Mouse (Mus musculus): Measurements from ENCODE around the gene Ezh1.
A peak's percentile ranks its signal among the peaks of the same experiment; 100 is the strongest.

Gene Ezh1

DNA sequence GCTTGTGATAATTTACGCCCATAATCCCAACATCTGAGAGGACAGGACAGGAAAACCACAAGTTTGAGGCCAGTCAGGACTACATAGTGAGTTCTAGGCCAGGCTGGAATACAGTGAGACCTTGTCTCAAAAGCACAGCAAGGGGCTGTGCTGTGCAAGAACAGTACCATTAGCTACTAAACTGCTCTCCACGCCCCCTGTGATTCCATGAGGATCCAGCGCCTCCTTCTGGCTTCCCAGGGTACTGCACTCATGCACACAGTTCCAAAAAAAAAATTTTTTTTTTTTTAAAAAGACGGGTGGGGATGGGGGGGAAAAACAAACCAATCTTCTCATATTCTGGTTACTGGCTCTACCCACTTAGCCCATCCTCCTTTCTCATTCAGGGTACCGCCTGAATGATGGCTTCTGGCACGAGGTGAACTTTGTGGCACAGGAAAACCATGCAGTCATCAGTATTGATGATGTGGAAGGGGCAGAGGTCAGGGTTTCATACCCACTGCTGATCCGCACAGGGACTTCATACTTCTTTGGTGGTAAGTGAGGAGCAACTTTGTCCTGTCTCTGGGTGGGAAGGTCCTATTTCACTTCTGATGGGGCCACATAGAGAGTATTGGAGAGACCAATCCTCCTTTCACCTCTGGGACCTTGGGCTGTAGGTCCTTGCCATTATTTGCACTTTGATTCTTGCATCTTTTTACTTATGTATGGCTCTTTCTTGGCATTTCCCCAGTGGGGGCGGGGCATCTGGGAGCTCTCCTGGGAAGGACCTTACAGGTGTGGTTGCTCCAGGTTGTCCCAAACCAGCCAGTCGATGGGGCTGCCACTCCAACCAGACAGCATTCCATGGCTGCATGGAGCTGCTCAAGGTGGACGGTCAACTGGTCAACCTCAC, 45.2 kb downstream of the Ezh1 start:
- DNase-seq (ENCODE audit: low read depth), result peak; percentile 71

DNA sequence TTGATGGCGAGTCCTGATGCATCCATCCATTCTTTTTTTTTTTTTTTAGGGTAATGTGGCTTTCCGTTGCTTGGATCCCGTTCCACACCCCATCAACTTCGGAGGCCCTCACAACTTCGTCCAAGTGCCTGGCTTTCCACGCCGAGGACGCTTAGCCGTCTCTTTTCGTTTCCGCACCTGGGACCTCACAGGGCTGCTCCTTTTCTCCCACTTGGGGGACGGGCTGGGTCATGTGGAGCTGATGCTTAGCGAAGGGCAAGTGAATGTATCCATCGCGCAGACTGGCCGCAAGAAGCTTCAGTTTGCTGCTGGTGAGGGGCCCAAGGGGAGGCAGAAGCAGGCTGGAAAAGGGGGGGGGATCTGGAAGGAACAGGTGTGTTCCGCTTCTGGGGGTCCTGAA, 46.0 kb downstream of the Ezh1 start:
- DNase-seq (ENCODE audit: low read depth), result no peak

DNA sequence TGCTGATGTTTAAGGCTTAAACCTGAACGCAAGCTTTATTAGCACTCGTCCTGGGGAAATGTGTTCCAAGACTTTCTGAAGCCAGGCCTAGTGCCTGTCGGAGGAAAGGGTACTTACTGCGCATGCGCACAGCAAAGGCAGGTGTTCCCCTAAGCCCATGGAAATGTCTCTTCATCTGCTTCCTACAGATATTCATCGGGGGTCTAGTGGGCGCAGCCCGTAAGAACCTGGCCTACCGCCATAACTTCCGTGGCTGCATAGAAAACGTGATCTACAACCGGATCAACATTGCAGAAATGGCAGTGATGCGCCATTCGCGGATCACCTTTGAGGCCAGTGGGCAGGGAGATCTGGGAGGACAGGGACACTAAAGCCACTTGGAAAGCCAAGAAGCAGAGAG, 47.0 kb downstream of the Ezh1 start:
- no peak for DNase-seq (ENCODE audit: low read depth)

DNA sequence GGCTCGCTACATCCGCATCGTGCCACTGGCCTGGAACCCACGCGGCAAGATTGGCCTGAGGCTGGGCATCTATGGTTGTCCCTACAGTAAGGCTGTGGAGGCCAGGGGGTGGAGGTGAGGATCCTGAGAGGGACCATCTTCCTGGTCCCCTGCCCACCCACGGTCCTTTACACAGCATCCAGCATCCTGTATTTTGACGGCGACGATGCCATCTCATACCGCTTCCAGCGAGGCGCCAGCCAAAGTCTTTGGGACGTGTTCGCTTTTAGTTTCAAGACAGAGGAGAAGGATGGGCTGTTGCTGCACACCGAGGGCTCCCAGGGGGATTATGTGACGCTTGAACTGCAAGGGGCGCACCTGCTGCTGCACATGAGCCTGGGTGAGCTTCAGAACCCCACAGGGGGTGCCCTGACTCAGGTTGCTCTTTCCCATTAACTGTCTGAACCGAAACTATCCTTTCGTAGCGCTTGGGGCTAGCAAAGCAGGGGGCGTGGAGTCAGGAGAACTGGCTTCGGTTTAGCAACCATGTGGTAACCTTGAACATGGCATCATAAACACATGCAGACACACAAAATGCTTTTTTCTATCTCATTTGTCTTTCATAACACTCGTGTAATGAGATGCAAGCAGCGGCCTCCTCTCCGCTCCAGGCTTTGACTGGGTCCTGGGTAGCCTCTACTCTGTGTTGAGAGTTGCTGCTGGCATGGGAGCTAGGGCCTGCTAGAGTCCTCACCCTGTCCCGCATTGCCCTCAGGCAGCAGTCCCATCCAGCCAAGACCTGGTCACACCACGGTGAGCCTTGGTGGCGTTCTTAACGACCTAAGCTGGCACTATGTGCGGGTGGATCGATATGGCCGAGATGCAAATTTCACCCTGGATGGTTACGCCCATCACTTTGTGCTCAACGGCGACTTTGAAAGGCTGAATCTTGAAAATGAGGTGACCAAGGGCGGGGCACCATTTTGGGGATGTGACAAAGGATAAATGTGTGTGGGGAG, 47.9 kb downstream of the Ezh1 start:
- DNase-seq (ENCODE audit: low read depth), result no peak

DNA sequence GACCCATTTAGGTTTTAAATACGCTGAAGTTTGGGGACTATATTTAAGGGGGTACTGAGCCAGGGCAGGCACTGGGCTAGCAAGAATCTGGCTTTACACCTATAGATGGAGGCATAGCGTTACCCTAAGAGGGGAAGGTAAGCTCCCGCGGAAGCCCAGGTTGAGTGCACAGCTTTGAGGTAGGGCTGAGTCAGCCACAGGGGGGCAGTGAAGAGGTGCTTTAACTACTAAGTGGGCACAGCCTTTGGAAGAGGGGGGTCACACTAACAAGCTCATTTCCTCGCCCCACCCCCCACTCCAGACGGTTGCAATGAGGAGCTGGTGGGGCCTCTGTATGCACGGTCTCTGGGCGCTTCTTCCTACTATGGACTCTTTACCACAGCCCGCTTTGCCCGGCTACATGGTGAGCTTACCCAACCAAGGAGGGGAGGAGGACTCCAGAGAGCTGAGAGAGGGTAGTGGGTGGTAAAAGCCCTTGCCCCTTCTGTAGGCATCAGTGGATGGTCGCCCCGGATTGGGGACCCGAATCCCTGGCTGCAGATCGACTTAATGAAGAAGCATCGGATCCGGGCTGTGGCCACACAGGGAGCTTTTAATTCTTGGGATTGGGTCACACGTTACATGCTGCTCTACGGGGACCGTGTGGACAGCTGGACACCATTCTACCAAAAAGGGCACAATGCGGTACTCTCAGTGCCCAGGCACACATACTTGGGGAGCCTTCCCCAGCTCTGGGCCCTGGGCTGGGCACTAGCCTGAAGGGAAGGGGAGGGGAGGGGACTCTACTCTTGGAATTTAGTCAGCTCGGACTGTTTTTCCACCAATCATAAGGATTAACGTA, 49.1 kb downstream of the Ezh1 start:
- DNase-seq (ENCODE audit: low read depth), result peak; percentile 45

DNA sequence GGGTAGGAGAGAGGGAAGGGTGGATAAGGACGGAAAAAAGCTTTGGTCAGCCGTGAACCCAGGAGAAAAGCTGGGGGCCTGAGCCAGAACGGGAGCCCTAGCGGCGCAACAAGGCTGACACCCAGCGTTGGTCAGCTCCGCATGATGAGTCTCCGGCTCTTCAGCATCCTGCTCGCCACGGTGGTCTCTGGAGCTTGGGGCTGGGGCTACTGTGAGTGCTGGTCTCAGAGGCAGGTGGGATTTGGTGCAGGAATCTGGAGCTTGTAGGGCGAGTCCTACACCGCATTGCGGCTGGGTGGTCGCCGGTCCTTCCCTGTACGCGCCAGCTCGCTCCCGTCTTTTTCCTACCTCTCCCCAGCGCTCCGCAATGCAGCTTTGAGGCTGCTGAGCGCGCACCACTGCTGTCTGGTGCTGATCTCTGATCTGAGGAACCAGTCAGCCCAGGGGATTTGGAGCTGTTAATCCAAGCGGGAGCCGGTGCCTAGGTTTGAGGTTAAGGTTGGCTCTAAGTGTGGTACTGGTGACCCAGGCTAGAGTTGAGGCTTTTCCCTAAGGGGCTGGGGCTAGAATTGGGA, 50.1 kb downstream of the Ezh1 start:
- DNase-seq (ENCODE audit: low read depth), result no peak

DNA sequence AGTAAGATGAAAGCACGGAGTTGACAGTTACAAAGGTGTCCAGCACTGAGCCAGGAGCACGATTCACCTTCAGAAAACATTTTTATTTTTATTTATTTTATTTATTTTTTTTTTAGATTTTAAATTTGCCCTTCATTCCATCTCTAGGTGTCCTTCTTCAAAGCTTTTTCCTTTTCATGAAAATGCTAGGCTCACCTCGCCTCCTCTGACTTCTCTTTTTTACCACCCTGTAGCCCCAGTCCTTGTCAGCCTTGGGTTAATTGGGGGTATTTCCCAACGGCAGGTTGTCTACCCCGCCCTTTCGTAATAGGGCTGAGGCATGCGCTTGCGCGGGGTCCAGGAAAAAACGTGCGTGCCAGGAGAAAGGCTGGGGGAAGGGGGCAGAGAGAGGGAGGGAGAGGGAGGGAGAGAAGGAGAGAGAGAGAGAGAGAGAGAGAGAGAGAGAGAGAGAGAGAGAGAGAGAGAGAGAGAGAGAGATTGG, 50.6 kb downstream of the Ezh1 start:
- peak; percentile 44 for DNase-seq (ENCODE audit: low read depth)

DNA sequence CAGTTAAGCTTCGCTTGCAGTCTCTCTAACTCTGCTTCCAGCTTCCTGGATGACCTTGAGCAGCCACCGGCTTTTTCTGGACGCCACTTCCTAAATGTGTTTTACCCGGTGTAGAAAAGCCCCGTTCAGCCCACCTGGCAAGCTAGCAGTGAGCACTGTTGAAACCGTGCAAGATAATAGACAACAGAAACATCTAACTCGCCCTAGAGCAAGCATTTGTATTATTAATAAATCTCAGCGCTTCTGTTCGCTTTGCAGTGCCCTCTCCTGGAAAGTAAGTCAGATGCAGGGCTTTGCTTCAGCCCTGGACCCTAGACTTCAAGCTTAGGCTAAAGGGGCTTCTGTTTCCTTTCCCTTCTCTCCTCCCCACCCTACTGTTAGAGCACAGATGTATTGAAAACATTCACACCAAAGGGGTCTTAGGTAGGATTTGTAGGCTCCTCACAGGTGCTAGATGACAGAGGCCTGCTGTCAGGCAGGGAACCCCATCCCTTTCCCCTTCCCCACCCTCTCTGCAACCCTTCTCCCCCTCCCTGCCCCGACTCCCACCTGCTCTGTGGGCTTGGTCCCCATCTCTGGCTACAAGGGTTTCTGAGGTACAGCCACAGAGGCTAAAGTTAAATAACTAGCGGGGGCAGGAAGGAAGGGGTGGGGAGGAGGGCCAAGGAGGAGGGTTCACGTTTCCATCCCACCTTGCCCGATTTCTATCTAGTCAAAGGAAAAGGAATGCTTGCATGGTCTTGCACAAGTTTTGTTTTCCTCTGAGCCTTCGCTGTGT, 51.2 kb downstream of the Ezh1 start, which contains the start of gene Ccr10:
Gene Ccr10, minus strand, starts transcription at position 593 of the 778 bp plus-strand sequence.
- no peak for DNase-seq (ENCODE audit: low read depth)

DNA sequence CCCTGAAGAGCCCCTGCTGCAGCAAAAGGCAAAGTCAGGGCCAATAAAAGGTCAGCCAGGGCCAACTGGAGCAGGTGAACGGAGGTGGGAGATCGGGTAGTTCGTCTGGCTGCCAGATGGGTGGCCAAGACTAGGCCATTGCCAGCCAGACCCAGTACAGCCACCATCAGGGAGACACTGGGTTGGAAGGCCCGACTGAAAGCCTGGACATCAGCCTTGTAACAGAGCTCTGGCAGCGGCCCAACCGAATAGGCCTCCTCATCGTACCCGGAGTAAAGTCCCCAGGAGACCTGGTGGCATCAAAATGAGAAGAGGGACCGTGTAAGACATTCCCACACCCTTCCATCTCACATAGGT, 51.9 kb downstream of the Ezh1 start:
- no peak for DNase-seq (ENCODE audit: low read depth)

DNA sequence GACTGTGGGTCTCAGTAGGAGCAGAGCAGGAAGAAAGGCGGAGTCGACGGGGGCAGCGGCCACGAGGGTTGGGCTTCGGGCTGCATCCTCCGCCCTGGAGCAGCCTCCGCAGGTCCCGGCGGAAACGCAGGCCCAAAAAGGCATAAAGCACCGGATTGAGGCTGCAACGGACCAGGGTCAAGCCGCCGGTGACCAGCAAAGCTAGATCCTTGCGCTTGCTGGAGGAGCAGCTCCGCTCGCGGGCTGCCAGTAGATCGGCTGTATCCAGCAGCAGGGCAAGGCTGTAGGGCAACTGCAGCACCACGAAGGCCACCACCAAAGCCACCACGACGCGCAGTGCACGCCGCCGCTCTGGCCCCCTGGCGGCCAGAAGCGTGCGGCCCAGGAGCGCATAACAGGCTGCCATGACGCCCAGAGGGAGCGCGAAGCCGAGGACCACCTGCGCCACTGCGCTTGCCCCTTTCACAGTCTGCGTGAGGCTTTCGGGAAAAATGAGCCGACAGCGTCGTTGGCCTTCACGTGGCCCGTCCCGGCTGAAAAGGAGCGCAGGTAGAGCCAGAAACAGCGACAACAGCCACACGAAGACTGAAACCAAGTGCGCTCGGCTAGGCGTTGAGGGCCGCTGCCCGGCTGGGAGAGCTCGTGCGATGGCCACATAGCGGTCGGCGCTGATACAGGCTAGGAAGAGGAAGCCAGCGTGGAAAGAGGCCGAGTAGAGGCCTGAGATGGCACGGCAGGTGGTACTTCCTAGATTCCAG, 52.5 kb downstream of the Ezh1 start:
- no peak for DNase-seq (ENCODE audit: low read depth)

DNA sequence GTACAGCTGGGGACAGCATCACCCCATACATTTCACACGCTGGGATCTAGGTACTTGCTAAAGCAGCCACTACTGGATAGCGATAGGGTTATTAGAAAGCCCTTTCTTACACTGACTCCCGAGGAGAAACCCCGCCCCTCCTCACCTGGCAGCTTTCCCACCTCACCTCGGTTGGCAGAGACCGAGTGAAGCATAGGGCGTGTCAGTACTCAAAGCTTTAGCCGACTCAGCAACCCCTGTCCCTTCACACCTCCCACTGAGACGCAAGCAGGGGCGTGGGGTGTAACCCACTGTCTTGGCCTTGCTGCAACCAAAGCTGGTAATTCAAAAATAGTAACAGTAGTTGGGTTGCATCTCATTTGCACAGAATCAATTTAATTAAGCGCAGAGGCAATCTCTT, 53.2 kb downstream of the Ezh1 start:
- DNase-seq (ENCODE audit: low read depth), result no peak

DNA sequence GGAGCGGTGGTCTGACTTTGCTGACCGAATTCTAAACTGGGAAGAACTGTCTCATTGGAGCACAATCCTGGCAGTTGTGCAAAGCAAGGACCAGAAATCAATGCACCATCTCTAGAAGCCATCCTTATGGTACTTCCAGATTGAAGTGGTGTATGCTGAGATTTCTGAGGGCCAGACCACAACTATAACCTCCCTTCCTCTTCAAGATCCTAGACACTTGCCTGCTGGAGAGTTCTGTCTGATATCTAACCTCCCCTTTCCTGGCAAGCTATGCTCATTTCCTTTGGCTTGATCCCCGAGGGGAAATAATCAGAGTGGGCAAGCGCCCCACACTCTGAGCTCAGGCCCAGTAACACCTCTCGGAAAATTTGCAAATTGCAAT, 53.8 kb downstream of the Ezh1 start:
- DNase-seq (ENCODE audit: low read depth), result peak; percentile 92

DNA sequence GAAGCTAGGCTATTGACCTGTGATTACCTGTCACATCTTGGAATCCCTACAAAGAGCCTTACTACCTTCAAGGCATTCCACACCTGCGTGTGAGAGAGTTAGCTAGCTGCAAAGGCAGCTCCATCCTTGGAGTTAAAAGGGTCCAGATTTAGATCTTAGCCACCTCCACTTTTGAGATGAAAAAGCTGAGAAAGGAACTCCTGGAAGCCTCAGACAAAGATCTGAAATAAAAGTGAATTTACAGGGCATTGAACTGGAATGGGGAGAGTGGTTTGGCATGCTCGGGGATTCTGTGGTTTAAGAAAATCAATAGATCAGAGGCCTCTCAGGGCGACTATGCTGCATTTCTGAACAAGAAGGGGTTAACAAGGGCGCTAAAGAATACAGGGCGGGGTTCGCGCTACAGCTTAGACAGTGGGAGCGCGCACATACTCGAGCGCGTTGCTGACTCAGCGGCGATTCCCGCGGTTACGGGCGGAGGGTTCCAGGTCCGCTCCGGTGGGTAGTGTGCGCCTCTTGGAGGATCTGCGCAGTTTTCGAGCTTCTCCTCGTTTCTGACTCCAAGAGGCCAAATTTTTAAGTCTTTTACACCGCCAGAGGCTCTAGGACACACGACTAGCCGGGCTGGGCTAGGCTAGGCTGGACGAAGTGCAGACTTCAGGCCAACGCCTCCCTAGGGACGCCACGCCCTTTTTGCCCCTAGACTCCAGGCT, 54.4 kb downstream of the Ezh1 start:
- peak; percentile 79 for DNase-seq (ENCODE audit: low read depth)

DNA sequence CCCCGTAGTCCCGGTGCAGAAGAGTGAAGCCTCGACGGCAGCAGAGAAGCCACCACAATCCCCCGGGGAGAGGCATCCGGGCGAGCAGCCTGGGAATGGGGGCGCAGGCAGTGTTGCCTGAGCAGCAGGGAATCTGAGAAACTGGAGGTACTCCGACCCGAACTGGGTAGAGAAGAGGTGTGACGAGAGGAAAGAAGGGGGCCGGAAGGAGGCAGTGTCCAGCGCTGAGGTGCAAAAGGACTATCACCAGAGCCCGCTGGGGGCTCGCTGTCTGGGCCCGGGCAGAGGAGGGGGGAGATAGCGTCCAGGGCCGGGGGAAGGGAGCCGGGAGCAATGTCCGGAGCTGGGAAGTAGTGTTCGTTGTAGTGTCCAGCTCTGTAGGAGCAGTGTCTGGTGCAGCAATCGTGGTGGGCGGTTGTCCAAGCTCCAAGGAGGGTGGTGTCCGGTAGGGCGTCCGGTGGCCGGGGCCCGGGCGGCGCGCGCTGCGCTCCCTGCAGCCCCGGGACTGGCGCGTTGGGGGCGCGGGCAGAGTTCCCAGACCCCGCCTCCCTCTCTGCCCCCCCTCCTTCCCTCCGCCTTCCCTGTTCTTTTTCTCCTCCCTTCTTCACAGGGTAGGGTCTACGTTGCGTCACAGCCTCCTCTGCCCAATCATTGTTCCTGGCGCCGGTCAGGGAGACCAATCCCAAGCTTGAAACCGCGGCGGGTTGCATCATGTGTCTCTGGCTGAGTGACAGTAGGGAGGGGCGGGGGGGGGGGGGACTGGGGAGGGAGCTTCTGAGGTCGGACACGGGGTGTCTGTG, 55.3 kb downstream of the Ezh1 start, which contains the start of gene Plekhh3:
Gene Plekhh3, minus strand, starts transcription at position 541 of the 800 bp plus-strand sequence.
- peak; percentile 99 for DNase-seq (ENCODE audit: low read depth)

DNA sequence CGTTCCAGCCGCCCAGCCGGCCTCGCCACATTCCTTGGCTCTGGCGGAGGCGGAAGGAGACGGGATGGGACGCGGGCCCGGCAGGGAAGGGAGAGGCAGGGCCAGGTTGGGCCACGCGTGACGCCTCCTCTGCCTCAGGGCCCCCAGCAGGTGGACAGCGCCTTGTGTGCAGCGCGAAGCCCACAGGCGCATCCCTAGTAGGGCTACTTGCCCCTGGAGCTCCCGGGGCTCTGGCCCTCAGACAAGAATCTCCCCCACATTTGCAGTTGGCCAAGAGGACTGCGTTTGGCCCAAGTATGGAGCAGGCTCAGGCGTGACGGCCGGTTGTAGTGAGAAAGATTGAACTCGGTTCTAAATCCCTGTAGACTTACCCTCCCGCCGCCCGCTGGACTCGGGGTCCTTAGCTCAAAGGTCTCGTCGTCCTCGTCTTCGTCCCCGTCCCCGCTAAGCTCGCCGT, 55.9 kb downstream of the Ezh1 start, which contains the start of gene Cntnap1:
Gene Cntnap1, plus strand, starts transcription at position 170 of the 457 bp plus-strand sequence.
- DNase-seq (ENCODE audit: low read depth), result no peak

DNA sequence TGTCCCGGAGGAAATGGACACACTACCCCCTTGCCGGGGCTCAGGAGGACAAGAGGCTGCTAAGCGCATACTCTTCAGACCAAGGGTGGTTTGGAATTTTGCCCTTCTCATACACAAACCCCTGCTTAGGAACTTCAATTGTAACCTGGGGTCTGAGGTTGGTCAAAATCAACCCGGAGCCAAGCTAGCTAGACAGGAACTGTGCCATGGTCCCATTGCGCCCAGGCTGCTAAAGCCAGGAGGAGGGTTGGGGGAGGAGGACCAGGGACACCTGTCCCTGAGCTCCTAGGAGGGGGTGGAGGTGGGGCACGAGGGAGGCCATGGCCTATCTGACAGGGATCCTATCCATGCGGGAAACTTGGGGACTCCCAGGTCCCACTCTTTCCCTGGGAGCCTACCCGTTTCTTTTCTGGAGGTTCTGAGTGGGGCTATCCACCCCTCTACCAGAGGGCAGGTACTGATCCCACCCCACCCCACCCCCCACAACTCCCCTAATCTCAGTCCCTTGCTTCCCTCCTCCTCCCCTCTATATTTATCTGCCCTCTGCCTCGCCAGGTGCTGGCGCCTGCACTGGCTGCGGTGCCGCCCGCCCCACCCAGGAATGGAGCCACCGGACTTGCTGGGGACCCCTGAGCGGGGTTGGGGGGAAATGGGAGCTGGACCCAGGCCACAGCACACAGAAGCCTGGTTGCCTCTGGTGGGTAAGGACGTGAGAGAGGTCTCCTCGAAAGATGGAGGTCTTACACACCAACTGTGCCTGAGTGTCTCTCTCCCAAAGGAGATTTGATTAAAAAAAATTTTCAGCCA, 56.8 kb downstream of the Ezh1 start:
- no peak for DNase-seq (ENCODE audit: low read depth)
